Mouse (Mus musculus) regulatory T cell (primary cell): Measurements from ENCODE around the gene Sirpa.

Experiments
- in situ Hi-C: fragments of 300-600 bp; cut with MboI, MseI; formaldehyde crosslinking; loops from one replicate; pipeline ENCODE4 v1.15.1; 2025; ENCODE audit warnings: high pct_unique_total_duplicates

The Sirpa gene

GRCm38 (mm10) chr2:129592459-129593140 lies at the start of gene Sirpa:
Gene Sirpa, plus strand, starts transcription at chr2:129592835.
- in situ Hi-C loops, result no loop called here

- in situ Hi-C loops, result no loop called here
These were observed 48.2 kb upstream of the Sirpa start for GRCm38 (mm10) chr2:129544448-129544847.

DNA sequence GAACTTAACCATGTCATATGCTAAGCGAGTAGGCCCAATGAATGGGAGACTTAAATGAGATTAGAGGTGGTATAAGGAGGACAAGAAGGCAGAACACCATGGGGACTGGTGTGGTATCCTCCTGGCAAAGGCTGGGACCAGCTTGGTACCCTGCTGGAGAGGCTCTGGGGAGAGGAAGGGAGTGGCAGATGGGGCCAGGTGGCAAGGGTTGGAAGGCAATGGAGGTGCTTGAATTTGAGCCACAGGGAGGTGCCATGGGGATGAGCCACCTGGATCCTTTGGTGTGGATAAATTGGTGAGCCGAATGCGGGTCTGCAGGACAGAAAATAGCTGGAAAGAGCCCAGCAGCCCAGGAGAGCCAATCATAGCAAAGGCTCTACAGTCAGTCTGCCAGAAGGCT lies 47.7 kb upstream of the Sirpa start:
- in situ Hi-C loops, result no loop called here

DNA sequence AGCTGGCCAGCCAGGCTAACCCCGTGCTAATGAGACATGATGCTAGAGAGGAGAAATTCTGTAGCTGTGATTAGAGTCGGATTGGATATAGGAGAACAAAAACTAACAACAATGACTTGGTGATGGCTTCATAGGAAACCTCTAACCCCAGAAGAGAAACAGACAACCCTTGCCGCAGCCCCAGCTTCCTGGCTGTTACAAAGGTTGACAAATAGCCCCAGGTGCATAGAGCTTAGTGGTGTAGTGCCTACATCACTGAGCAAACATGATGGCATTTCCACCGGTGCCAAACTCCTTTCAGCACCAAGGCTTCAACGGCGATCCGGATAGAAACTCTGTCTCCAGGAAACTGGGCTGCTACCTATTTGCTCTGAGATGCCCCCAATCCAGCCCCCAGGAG lies 47.0 kb upstream of the Sirpa start:
- in situ Hi-C loops, result no loop called here

DNA sequence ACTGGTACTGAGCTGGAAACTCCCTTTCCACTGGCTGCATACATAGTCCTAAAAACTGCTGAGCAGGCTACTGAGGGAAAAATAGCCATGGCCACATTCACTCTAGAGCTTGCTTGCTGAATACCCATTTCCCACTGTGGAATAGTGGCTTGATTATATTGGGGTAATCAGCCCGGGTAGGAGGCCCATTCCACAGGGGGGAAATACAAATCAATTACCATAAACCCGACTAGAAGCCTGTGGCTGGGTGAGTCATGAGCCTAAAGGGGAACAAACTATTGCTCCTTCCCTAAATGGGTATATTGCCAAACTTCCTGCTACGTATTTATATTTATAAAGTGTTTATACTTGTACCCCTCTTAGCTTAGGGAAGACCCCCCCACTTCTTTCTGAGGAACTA lies 45.9 kb upstream of the Sirpa start:
- in situ Hi-C loops, result no loop called here

GRCm38 (mm10) chr2:129549537-129550135 lies 43.0 kb upstream of the Sirpa start:
- in situ Hi-C loops, result no loop called here

DNA sequence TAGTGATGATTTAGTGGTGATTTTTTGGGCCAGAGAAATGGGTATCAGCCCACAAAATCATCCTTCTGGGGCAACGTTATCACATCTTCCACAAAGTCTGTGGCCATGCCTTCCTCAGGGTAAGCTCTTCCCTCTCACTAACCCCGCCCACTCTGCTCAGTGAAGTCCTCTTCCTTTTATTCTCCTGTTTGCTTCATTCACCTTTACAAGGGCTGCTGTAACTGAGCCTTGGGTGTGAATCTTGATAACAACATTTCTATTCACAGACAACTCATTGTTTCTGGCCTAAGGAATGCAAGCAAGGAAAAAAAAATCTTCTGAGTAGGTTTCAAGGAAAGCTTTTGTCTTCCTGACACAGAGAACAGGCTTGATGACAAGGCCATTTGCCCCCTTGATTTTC lies 41.9 kb upstream of the Sirpa start:
- in situ Hi-C loops, result no loop called here

DNA sequence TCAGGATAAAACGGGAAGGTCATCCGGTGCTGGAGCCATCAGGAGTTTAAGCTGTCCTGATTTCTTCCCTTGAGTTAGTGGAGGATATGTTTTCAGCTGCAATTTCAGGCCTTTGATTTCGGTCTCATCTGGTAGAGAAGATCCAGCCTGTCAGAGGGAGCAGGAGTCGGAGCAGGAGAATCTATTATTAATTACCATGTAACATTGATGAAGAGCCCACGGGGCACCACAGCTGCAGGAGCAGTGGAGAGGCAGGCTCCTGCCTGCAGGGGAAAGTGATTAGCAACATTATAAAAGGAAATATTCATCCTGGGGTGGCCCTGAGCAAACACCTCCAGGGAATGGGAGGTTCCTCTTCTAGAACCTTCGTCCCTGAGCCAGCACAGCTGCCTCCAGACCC lies 36.6 kb upstream of the Sirpa start:
- in situ Hi-C loops, result no loop called here

- in situ Hi-C loops, result no loop called here
These were observed 34.4 kb upstream of the Sirpa start for GRCm38 (mm10) chr2:129558008-129558874.

DNA sequence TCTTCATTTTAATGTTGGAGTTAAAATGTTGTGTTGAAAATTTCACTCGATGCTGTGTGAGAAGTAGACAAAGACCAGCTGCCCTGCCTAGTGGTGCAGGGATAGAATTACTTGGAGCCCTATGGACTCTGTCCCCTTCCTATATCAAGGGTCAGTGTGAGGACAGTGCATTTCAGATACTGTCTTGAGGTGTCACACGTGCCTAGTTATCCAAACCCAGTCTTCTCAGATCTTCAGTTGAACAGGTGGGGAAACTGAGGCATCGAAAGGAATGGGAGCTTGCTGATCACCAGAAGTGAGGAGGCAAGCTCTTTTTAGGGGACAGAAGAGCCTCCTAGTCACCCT lies 33.8 kb upstream of the Sirpa start:
- in situ Hi-C loops, result no loop called here

DNA sequence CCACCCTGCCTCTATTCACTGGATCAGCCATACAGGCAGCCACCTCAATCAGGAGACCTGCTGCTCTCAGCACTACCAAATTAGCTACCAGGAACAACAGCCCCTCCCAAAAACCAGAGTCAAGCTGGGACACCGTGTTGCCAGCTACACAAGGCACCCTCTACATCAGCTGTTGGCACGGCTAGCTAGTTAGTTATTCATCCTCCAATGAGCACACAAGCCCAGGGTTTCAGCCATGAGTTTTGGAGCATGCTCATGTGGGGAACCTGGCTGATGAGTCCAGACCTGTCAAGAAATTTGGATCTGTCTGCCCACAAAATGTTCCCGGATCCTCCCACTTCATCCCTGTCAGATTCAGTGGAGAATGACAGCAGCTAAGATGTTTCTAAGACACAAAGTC lies 30.8 kb upstream of the Sirpa start:
- in situ Hi-C loops, result no loop called here

DNA sequence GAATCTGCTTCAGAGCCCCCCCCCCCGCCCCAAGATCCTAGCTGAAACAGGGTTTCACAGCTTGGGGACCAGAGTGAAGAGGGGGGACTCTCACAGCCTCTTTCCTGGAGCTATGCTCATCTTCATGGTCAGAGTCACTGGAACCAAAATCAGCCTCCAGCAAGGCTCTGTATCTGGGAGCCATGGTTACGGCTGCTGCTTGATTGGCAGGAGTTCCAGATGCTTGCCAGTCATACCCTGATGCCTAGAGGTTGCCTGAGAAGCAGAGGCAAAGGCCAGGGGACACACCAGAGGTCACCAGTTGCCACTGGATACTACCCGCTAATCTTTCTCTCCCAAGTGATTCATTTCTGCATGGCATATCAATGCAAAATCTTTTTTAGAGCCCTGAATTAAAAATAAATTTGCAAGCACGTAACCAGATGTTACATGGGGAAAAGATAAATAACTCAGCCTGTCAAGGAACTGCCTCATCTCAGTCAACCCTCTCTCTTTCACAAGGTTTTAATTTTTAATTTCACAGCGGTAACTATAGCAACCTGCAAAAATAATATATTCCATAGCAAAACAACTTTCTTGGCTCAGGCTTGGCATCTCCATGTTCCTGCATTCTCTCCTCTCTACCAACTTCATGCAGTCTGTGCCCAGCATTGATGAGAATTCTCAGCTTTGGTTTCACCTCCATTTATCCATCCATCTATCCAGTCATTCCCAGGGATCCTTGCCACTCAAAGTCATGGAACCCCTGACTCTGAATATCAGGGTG lies 28.5 kb upstream of the Sirpa start:
- in situ Hi-C loops, result no loop called here

DNA sequence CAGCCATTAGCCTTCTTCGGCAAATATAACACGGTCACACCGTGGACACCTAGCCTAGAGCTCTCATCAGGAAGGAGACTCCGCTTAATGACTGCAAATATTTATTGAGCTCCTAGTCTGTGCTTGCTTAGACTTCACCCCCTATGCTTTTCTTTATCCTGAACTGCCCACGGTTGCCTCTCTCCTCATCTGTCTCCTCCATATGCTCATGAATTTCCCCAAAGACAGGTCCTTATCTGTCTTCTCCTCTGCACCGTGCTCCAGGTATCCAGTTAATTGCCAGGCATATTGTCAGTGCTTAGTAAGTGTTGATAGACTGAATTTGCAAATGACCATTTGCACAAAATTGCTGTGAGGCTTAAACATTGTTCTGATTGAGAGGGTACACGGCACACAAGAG lies 23.5 kb upstream of the Sirpa start:
- in situ Hi-C loops, result no loop called here

DNA sequence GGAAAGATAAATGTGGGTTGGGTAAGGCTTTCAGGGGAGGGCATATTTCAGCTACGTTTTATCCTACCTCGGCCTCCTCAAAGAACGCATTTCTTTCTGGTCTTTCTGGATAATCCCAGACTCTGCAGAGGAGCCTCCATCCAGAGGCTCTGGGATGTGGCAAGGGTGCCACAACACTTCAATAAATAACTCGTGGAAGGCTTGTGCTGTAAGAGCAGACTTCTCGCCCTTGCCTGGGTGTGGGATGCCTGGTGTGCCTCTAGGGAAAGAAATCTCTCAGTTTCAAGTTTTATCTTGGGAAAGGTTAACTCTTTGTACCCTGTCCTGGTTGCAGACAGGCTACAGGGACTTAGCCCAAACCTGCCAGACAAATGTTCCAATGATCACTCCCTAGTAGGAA lies 23.1 kb upstream of the Sirpa start:
- in situ Hi-C loops, result no loop called here

GRCm38 (mm10) chr2:129573701-129574273 lies 18.8 kb upstream of the Sirpa start:
- in situ Hi-C loops, result no loop called here

GRCm38 (mm10) chr2:129574395-129575046 lies 18.1 kb upstream of the Sirpa start:
- in situ Hi-C loops, result no loop called here

- in situ Hi-C loops, result no loop called here
These were observed 17.5 kb upstream of the Sirpa start for GRCm38 (mm10) chr2:129575113-129575512.

GRCm38 (mm10) chr2:129576611-129577447 lies 15.8 kb upstream of the Sirpa start:
- in situ Hi-C loops, result no loop called here

- in situ Hi-C loops, result no loop called here
These were observed 12.0 kb upstream of the Sirpa start for GRCm38 (mm10) chr2:129580656-129581055.

- in situ Hi-C loops, result no loop called here
These were observed 10.8 kb upstream of the Sirpa start for GRCm38 (mm10) chr2:129581826-129582225.
